Mouse (Mus musculus) liver, embryonic 12.5 days (tissue): ENCODE results near the gene Cdk14. TPM values are rescaled to one million over a fixed set of nuclear protein-coding genes. Genes with fewer than 3 reads are reported as not detected.

Experiments used
- ATAC-seq: fragments of 200-750 bp; cut with Nextera tagmentation; 2 replicates; pipeline ENCODE4 v1.8.0; 2017; ENCODE audit warnings: moderate number of reproducible peaks, mild to moderate bottlenecking, moderate library complexity
- H3K27ac ChIP-seq: fragments of 300-500 bp; sonication (generic); 2 replicates; pipeline ENCODE4 v1.5.1; 2016; ENCODE audit warnings: mild to moderate bottlenecking
- H3K27me3 ChIP-seq: fragments of 300-500 bp; sonication (generic); replicated peaks from 2 replicates; pipeline ENCODE4 v1.6.1; 2016; ENCODE audit warnings: mild to moderate bottlenecking, moderate library complexity
- H3K36me3 ChIP-seq: fragments of 300-500 bp; sonication (generic); 2 replicates; pipeline ENCODE4 v1.6.1; 2016; ENCODE audit warnings: mild to moderate bottlenecking, moderate library complexity
- H3K4me1 ChIP-seq: fragments of 300-500 bp; sonication (generic); 2 replicates; pipeline ENCODE4 v1.6.1; 2016
- H3K4me2 ChIP-seq: fragments of 300-500 bp; sonication (generic); 2 replicates; pipeline ENCODE4 v1.6.1; 2016; ENCODE audit warnings: mild to moderate bottlenecking, moderate library complexity
- H3K4me3 ChIP-seq: fragments of 300-500 bp; sonication (generic); 2 replicates; pipeline ENCODE4 v1.5.1; 2016; ENCODE audit warnings: mild to moderate bottlenecking, moderate library complexity
- H3K9ac ChIP-seq: fragments of 300-500 bp; sonication (generic); 2 replicates; pipeline ENCODE4 v1.6.1; 2016; ENCODE audit warnings: mild to moderate bottlenecking, moderate library complexity
- H3K9me3 ChIP-seq: fragments of 300-500 bp; sonication (generic); replicated peaks from 2 replicates; pipeline ENCODE4 v1.6.1; 2016; ENCODE audit warnings: mild to moderate bottlenecking, moderate library complexity
- WGBS: fragments of 180-500 bp; shearing (Covaris S2); methylation state at CpG from one replicate; pipeline ENCODE4 v1.1.7; 2016; ENCODE audit not compliant: insufficient replicate concordance; 5-methylcytosine and 5-hydroxymethylcytosine counted together
- polyA plus RNA-seq: library from polyadenylated mRNA; unstranded; fragments of >200 nt; fragmentation: Nextera tagmentation; extraction: Ambion mirVana; gene quantifications from 2 replicates; pipeline ENCODE4 v1.2.1, GENCODE M21; 2016

The Cdk14 gene
- polyA plus RNA-seq, 1 experiment from 2014 or later: 3.4 TPM

GRCm38 (mm10) chr5:4973408-4973807 is 446.7 kb downstream of the Cdk14 start:
- Histone ChIP-seq H3K27ac (no peak overlapping the region), H3K9me3 (no peaks in the 10 kb centered on the region), H3K4me2 (no peak overlapping the region), H3K36me3 (no peaks in the 10 kb centered on the region), H3K9ac (no peak overlapping the region), H3K4me3 (no peak overlapping the region), H3K4me1 (no peaks in the 10 kb centered on the region), H3K27me3 (no peaks in the 10 kb centered on the region)
- WGBS: 53% methylated on average over 1 of the region's 1 CpGs
- ATAC-seq: no peak

DNA sequence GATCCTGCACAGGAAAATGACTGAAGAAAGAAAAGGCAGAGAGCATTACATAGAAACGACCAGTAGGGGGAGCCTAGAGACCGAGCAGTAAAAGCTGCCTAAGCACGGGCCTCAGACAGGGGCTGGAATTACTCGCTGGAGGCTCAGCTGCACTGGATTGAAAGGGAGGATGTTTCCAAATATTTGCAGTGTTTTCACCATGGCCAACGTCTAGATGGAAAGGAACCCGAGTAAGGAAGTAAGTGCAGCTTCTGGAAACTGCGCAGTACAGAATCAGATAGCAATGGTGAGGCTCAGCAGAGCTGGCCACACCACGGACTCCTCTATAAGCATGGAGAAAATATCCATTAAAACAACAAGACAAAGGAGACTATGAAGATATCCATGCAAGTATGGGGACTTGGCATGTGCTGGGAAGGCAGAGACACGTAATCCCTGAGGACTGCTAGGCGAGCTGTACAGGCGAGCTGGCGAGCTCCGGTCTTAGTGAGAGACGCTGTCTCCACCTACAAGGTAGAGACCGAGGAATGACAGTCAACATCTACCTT is 458.0 kb downstream of the Cdk14 start:
- H3K27ac ChIP-seq: no peak overlapping the region
- no peaks in the 10 kb centered on the region for H3K4me1 ChIP-seq
- H3K9me3 ChIP-seq: no peaks in the 10 kb centered on the region
- H3K27me3 ChIP-seq: no peaks in the 10 kb centered on the region
- no peak overlapping the region for H3K4me3 ChIP-seq
- ATAC-seq: peak; percentile 54
- WGBS: 50% methylated on average over 15 of the region's 15 CpGs
- no peak overlapping the region for H3K4me2 ChIP-seq
- H3K9ac ChIP-seq: no peak overlapping the region
- no peaks in the 10 kb centered on the region for H3K36me3 ChIP-seq

- no peaks in the 10 kb centered on the region for H3K36me3 ChIP-seq
- H3K9ac ChIP-seq: no peak overlapping the region
- H3K4me3 ChIP-seq: no peak overlapping the region
- no peaks in the 10 kb centered on the region for H3K4me1 ChIP-seq
- no peaks in the 10 kb centered on the region for H3K27me3 ChIP-seq
- no peak overlapping the region for H3K27ac ChIP-seq
- ATAC-seq: no peak
- whole genome bisulfite sequencing: 74% methylated on average over 1 of the region's 1 CpGs
- H3K9me3 ChIP-seq: no peaks in the 10 kb centered on the region
- H3K4me2 ChIP-seq: no peak overlapping the region
These were observed 458.5 kb downstream of the Cdk14 start for GRCm38 (mm10) chr5:4961636-4962035.

DNA sequence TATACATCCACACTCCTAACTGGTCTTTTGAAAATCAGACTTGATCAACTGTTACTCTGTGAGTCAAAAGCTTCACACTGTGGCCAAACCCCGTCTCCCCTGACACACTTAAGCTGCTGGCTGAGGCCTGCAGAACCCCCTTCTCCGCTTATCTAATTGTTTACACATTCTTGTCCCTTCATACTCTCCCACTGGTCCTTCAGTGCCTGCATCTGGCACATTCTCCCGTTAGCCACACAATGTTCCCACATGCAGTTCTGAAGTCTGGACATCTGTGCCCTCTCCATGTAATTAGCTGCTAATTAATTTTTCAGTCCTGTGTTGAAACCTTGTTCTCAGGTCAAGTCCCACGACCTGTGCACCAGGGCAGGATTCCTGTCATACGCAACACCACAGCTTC is 460.7 kb downstream of the Cdk14 start:
- ATAC-seq: no peak
- no peak overlapping the region for H3K27ac ChIP-seq
- no peak overlapping the region for H3K9ac ChIP-seq
- no peak overlapping the region for H3K4me2 ChIP-seq
- H3K4me1 ChIP-seq: no peaks in the 10 kb centered on the region
- WGBS: 45% methylated on average over 5 of the region's 5 CpGs
- H3K27me3 ChIP-seq: no peaks in the 10 kb centered on the region
- no peaks in the 10 kb centered on the region for H3K36me3 ChIP-seq
- no peaks in the 10 kb centered on the region for H3K9me3 ChIP-seq
- H3K4me3 ChIP-seq: no peak overlapping the region

- Histone ChIP-seq H3K36me3 (no peaks in the 10 kb centered on the region), H3K4me2 (no peak overlapping the region), H3K9ac (no peak overlapping the region), H3K27me3 (no peaks in the 10 kb centered on the region), H3K27ac (no peak overlapping the region), H3K4me1 (no peaks in the 10 kb centered on the region), H3K4me3 (no peak overlapping the region), H3K9me3 (no peaks in the 10 kb centered on the region)
- 63% methylated on average over 7 of the region's 7 CpGs for WGBS
- no peak for ATAC-seq
These were observed 464.1 kb downstream of the Cdk14 start for GRCm38 (mm10) chr5:4955993-4956392.

DNA sequence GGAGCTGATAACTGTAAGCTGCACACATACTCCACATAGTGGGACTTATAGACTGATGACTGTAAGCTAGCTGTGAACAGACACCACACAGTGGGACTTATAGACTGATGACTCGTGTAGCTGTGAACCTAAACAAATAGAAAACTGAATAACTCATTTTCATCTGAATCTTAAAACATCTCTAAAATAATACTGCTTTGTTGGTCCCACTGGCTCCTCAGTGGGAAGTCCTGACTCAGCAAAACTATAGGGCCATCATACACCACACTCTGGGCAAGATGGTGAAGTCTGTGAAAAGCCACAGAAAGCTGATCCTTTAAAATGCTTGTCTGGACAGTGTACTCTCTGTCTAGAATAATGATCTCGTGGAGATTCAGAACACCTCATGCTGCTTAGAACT is 464.7 kb downstream of the Cdk14 start:
- Histone ChIP-seq H3K27ac (no peak overlapping the region), H3K9me3 (no peaks in the 10 kb centered on the region), H3K27me3 (no peaks in the 10 kb centered on the region), H3K4me2 (no peak overlapping the region), H3K36me3 (no peaks in the 10 kb centered on the region), H3K9ac (no peak overlapping the region), H3K4me3 (no peak overlapping the region), H3K4me1 (no peaks in the 10 kb centered on the region)
- 48% methylated on average over 2 of the region's 2 CpGs for WGBS
- ATAC-seq: no peak

DNA sequence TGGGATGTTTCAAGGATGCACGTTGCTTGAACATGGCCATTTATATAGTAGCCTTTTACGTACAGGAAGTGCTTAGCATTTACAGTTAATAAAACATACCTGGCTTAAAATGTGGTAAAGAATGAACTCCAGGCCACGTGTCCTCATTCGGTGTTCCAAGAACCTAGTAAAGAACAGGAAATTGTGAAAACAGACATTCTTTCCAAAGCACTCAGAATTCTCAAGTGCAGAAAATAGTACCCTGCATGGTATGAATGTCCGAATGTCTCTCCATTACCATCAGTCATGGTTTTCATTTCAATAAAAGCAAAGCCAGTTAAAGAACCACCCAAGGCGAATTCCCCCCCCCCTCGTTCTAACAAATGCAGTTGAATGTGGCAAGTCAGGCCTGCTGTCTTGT is 470.7 kb downstream of the Cdk14 start:
- 66% methylated on average over 7 of the region's 7 CpGs for WGBS
- Histone ChIP-seq H3K27ac (no peak overlapping the region), H3K4me2 (no peak overlapping the region), H3K4me3 (no peak overlapping the region), H3K36me3 (no peaks in the 10 kb centered on the region), H3K4me1 (no peaks in the 10 kb centered on the region), H3K9me3 (no peaks in the 10 kb centered on the region), H3K9ac (no peak overlapping the region), H3K27me3 (no peaks in the 10 kb centered on the region)
- ATAC-seq: no peak

GRCm38 (mm10) chr5:4948090-4948954 is 471.8 kb downstream of the Cdk14 start:
- ATAC-seq: no peak
- Histone ChIP-seq H3K27ac (no peak overlapping the region), H3K4me3 (no peak overlapping the region), H3K9me3 (no peaks in the 10 kb centered on the region), H3K27me3 (no peaks in the 10 kb centered on the region), H3K4me2 (no peak overlapping the region), H3K36me3 (no peaks in the 10 kb centered on the region), H3K9ac (no peak overlapping the region), H3K4me1 (no peaks in the 10 kb centered on the region)
- 67% methylated on average over 3 of the region's 3 CpGs for WGBS

DNA sequence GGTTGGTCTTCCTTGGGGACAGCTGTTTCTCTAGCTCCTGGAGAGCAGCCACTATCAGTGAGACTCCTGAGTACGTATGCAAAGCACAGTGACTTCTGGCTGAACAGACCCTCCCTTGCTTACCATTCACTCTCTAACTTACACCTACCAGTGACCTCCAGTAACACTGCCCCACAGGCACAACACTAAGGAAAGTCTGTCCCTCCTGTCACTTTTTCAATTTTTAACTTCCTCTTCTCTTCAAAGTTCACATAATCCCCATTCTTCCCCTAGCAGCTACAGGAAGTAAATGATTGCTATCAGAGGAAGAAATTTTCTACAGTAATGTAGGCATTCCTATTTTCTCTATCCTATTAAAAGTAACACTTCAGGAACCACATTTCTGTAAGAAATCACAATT is 485.0 kb downstream of the Cdk14 start:
- ATAC-seq: no peak
- 20% methylated on average over 1 of the region's 1 CpGs for WGBS

DNA sequence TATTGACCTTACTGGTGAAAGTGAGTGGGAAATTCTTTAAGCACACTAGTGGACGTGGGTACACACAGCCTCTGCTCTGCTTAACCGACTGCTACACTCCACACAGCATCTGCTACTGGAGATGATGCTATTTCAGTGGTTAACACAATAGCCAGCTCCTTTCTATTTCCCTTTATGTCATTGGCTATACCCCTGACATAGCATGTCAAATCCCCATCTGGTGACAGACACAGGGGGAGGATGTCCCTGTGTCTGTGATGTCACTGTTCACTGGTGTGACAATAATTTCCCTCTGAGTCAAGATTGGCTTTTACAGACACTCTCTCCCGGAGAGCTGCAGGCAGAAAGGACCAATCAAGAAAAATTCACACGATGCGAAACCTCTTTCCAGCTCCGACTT is 485.6 kb downstream of the Cdk14 start:
- no peak for ATAC-seq
- WGBS: 65% methylated on average over 6 of the region's 6 CpGs
- Histone ChIP-seq H3K9ac (no peak overlapping the region), H3K27ac (no peak overlapping the region), H3K4me3 (no peak overlapping the region), H3K36me3 (no peaks in the 10 kb centered on the region), H3K9me3 (no peaks in the 10 kb centered on the region), H3K4me2 (no peak overlapping the region), H3K27me3 (no peaks in the 10 kb centered on the region), H3K4me1 (no peaks in the 10 kb centered on the region)

More for the DNA sequence above, 485.0 kb downstream of the Cdk14 start:
- H3K27ac ChIP-seq: no peak overlapping the region
- H3K9ac ChIP-seq: no peak overlapping the region
- no peaks in the 10 kb centered on the region for H3K27me3 ChIP-seq
- no peak overlapping the region for H3K4me3 ChIP-seq
- H3K4me2 ChIP-seq: no peak overlapping the region
- no peaks in the 10 kb centered on the region for H3K36me3 ChIP-seq
- no peaks in the 10 kb centered on the region for H3K4me1 ChIP-seq
- no peaks in the 10 kb centered on the region for H3K9me3 ChIP-seq

DNA sequence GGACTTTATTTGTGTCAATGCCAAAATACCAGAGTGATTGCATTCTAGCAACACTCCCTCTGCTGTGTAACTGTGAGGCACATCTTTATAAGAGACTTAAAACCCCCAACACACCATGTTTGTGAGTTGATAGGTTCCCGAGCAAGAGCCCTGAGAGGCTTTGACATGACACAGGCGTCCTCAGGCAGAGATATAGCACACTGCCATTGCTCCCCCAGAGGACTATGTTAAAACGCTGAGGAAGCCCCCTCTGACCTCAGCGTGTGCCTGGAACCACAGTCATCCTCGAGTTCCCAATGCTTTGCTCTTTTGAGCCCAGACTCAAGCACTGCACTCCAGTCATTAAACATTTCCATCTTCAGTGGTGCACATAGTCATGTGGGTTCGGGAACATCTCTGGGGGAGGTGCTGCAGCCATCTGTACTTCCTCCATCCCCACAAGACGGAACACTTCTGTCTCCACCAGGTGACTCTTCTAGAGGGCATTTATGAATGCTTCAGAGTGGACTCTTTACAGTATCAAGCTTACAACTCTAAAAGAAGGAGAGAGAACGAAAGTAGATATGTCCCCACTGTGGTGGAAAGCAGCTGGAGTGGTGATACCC is 488.5 kb downstream of the Cdk14 start:
- H3K36me3 ChIP-seq: no peaks in the 10 kb centered on the region
- no peak overlapping the region for H3K4me2 ChIP-seq
- H3K9ac ChIP-seq: no peak overlapping the region
- H3K27ac ChIP-seq: no peak overlapping the region
- 53% methylated on average over 8 of the region's 8 CpGs for WGBS
- H3K4me3 ChIP-seq: no peak overlapping the region
- H3K9me3 ChIP-seq: no peaks in the 10 kb centered on the region
- H3K4me1 ChIP-seq: no peaks in the 10 kb centered on the region
- ATAC-seq: no peak
- H3K27me3 ChIP-seq: no peaks in the 10 kb centered on the region

DNA sequence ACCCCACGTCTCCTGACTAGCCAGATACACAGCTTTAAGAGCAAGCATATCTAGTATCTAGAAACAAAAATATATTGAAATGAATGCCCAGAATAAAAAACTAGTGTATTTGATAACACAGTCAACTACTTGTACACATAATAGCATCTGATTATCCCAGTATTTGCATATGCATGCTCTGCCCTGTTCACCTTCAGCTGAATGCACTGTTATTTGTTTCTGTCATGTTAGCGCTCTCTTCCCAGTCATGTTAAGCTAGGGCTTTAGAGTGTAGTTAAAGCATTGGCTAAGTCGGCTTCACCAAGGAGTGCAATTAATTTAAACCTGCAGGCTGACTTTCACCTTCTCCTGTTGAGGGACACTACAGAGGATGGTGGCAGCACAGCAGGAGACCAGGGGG is 490.5 kb downstream of the Cdk14 start:
- WGBS: 70% methylated on average over 3 of the region's 3 CpGs
- H3K9ac ChIP-seq: no peak overlapping the region
- no peak overlapping the region for H3K27ac ChIP-seq
- no peak for ATAC-seq
- H3K4me1 ChIP-seq: no peaks in the 10 kb centered on the region
- no peak overlapping the region for H3K4me3 ChIP-seq
- no peaks in the 10 kb centered on the region for H3K9me3 ChIP-seq
- no peaks in the 10 kb centered on the region for H3K27me3 ChIP-seq
- no peak overlapping the region for H3K4me2 ChIP-seq
- H3K36me3 ChIP-seq: no peaks in the 10 kb centered on the region
